Mouse (Mus musculus): ENCODE measurements around the gene Plxnb2.

The Plxnb2 gene

DNA sequence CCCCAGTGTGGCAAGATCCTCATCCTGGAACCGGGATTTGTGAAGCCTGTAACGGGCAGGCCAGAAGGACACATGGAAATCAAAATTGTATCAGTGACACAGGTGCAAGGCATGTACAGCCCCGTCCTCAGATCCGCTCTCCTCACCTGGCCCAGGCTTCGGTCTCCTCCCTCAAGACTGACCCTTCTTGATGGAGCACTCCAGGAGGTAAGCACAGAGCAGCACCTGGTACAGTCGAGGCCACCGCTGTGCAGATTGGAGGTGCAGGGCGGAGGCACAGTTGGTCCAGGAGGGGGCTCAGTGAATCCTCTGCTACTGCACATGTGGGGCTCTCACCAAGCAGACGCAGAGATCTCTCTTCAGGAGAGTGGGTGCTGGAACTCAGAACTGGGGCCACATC, 55.2 kb downstream of the Plxnb2 start:
- DNase-seq, result no peak

DNA sequence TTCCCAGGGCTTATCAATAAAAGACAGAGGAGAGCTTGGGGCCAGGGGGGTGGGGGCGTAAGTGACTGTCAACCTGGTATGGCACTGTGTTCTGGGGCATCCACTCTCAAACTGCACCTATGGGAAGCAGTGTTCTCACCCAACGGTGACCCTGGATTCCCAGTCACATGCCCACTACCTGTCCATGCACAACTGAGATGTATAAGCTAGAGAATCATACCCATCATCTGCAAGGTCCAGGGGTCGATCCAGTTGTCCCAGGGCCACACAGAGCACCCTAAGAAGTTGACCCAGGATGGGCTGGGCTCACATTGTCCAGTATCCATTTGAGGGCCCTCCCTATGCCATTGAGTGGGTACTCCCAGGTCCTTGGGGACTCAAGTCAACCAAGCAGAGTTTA, 56.3 kb downstream of the Plxnb2 start:
- DNase-seq, result no peak

- peak in 1 of 2 experiments; percentile 60 for DNase-seq
Observed at GRCm38 (mm10) chr15:89123595-89123994, 57.0 kb downstream of the Plxnb2 start.

- DNase-seq, result peak; percentile 94 to 98
Observed at GRCm38 (mm10) chr15:89122649-89123366, 57.8 kb downstream of the Plxnb2 start, which contains the start of gene Tubgcp6. Gene Tubgcp6 (minus strand): TSS chr15:89123112.

DNA sequence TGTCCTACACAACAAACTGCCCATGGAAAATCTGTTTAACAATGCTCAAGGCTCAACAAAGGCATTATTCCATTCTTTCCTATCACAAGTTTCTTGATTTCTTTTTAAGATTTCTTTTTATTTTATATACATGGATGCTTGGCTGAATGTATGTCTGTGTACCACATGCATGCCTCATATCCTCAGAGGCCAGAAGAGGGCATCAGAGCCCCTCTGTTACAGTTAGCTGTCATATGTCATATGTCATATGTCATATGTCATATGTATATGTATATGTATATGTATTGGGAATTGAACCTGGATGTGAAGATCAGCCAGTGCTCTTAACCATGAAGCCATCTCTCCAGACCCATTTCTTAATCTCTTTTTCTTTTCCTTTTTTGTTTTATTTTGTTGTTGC, 62.6 kb downstream of the Plxnb2 start:
- no peak for DNase-seq

- peak; percentile 74 to 81 for DNase-seq
Observed at GRCm38 (mm10) chr15:89110147-89110546, 70.4 kb downstream of the Plxnb2 start.

GRCm38 (mm10) chr15:89106976-89107375, 73.6 kb downstream of the Plxnb2 start:
- DNase-seq, result no peak

DNA sequence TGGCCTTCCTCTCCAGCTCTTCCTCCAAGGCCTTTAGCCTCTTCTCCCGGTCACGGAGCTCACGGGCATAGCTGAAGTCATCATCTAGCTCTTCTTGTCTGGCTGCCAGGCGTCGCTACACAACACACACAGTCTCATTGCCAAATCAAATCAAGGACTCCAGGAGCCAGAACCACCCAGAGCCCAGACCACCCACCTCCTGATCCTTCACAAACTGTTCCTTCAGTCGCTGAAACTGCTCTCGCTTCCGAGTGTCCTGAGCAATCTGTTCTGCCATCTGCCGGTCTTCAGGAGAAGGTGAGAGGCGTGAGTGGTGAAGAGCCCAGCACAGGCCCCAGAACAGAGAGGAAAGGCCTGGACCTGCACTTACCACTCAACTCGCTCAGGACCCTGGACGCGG, 74.5 kb downstream of the Plxnb2 start:
- peak; percentile 82 to 89 for DNase-seq
